Mouse (Mus musculus): ENCODE measurements around the gene Arl3.

The Arl3 gene

DNA sequence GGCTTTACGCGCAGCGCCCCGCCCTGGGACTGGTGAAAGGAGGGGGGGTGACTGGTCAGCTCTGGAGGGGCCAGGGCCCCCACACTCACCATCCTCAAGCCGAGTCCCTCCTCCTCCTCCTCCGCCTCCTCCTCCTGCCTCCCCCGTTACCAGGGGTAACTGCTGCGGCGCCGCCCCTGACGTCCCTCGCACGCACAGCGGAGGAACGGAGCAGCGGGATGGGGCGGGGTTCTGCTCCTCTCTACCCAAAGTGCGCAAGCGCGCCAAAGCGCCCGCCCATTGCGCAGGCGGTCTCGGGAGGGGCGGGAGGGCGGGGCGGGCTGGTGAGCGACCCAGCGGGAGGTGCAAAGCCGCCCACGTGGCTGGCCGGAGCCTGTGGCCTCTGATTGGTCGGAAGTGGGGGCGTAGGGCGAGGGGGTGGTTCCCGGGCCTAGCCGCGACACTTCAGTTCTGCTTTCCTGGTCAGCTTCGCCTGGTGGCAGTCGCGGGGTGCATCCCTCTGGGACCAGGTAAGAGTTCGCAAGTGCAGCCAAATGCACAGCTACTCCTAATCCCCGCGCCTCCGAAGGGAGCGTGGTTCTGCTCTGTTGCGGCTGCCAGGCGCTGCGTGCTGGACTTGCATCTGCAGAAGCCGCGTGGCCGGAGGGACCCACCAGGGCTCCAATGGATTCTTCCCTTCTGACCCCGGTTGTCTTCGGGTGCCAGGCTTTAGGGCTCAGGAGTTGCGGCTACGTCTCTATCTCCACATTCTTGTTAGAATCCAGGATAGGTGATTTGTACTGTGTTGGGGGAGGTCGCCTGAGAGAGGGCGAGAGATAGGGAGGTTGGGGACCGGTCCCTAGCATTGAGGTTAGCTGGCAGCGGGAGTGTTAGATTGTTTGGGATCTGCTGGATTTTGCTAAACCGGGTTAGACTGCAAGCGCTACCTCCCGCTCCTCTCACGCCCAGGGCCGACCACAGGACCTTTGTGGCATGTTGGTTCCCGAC, at the start of gene Arl3, which contains the start of gene Sfxn2:
Gene Arl3, minus strand, starts transcription at position 248 of the 987 bp plus-strand sequence.
Gene Sfxn2, plus strand, starts transcription at position 415 of the 987 bp plus-strand sequence.
- DNase-seq (ENCODE audit: extremely low spot score, low read depth, low spot score), result peak; percentile 94

DNA sequence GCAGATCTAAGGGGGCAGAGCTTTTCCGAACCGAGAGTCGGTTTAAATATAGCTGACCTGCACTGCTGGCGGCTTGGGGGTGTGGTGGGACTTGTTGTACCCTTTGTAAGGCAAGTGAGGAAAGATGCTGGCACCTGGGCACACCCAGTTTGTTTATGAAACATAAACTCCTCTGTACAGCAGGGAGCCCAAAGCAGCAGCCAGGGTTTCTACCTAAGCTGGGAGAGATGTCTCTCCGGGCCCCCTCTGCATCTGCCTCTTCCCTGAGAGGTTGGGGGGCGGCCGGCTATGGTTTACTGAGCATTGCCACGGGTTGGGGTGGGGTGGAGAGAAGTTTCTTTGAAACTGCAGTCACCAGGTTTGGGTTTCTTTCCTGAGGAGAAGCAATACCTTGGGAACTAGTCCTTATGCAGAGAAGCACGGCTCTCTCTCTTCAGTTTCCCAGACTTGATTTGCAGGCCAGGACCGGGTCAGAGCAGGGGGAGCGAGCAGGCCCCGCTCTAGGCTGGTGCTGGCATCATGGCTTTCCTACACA, 49.7 kb upstream of the Arl3 start:
- no peak for DNase-seq (ENCODE audit: extremely low spot score, low read depth, low spot score)

DNA sequence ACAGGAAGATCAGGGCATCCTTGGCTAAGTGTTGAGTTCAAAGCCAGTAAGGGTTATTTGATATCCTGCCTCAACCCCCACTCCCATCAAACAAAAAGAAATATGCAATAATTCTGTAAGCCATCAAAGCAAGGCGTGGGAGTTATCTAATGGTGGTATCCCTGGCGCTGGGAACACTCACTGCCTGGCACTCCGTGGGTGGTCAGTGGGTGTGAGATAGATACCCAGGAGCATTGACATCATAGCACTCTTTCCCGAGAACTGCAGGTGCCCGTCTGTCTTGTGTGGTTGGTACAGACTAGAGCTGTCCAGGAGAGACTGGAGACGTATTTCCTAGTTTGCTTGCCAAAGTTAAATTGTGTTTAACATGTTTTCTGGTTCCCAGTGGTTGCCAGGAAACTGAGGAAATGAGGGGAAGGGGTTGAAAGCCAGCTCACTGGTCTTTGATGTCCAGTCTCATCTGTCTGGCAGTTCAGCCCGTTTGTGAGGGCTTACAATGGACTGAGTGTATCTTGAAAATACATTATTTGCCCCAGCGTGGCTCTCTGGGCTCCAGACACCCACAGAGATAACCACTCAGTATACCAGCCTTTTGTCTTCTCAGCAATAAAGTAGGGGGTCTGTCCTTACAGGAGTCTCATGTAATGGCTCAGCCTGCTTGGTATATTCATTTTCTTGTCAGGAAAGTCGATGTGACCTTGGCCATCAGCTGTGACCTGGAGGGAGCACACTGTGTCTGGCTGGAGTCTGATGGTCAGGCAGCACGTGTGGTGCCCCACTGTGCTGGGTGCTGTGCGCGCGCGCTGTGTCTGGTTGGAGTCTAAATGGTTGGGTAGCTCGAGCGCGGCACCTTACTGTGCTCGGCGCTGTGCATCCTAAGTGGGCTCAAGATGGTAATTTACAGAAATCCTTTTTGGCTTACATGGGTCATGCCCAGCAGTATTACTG, 48.5 kb upstream of the Arl3 start:
- DNase-seq (ENCODE audit: extremely low spot score, low read depth, low spot score), result no peak

DNA sequence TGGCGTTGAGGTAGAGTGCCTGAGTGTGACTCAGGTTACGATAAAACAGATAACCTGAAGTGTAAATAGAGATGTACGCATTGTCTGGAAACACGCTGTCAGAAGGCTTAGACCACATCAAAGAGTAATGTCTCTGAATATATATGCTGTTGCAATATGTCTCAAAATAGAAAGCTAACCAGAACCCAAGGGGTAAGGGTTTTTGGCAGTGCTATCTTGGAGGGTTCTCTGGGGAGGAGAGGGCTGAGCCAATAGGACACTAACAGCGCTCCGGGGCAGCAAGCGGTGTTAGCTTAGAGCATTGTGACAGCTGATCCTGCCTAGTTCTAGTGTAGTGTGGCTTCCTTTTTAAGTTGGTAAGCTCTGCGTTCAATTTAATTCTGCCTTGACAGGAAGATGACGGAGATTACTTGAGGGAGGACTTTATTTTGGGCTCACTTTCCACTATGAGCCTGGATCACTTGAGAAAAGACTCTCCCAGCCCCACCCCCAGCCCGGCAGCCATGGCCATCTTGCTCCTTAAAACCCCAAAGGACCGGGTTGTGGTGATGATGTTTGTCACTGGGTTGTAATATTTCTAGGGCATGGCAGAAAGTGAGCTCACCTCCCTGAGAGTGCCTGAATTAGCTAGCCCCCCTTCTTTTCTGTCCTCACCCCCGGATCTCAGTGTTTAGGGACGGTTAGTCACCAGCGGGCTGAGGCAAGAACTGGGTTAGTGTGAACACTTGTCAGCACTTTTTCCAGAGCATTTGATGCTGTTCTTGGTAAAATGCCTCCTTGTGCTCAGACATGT, 47.2 kb upstream of the Arl3 start:
- no peak for DNase-seq (ENCODE audit: extremely low spot score, low read depth, low spot score)

DNA sequence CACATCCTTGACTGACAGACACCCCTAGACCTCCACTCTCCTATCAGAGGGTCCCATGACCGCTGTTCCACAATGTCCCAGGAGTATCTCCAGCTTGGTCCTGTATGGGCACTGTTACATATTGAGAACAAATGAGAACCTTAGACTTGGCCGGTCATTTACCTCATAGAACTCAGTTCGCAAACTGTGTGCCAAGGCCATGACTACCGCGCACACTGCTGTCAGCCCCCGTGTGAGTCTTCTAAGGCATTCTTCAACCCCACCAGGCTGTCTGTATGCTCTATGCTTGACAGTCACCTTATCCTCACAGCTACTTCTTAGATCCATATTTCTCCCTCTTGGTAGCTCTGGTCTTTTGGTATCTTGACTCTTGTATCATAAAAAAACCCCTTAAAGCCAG, 46.5 kb upstream of the Arl3 start:
- no peak for DNase-seq (ENCODE audit: extremely low spot score, low read depth, low spot score)

DNA sequence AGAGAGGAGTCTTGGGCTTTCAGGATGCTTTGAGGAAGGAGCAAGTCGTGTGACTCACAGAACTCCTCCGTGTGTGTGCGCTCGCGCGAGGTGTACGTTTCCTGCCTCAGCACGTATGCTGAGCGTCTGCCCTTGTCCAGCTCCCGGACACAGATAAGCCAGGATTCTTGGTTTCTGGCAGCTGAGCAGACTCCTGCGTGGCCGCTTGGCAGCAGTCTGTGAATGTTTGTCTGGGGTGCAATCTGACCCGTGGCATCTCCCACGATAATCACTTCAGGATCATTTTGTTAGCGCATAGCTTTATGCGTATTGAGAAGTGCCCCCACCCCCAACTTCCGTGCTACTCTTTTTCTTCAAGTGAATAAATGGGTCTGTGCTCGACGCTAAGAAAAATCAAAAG, 46.0 kb upstream of the Arl3 start:
- DNase-seq (ENCODE audit: extremely low spot score, low read depth, low spot score), result no peak

DNA sequence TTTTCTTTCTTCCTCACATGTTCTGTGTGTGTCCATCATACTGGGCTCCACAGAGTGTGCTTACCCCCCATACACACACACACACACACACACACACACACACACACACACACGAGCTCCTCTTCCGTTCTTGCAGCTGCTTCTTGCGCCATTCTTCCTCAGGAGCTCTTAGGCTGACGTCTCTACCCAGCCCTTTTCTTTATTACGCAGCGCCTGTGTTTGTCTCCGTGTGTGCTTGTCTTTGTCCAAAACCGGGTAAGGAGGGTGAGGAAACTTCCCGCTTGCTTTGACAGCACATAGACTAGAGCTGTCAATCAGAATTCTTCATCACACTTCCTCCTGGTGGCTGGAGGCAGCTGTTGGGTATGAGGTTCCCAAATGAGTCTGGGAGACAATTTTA, 45.3 kb upstream of the Arl3 start:
- DNase-seq (ENCODE audit: extremely low spot score, low read depth, low spot score), result no peak

DNA sequence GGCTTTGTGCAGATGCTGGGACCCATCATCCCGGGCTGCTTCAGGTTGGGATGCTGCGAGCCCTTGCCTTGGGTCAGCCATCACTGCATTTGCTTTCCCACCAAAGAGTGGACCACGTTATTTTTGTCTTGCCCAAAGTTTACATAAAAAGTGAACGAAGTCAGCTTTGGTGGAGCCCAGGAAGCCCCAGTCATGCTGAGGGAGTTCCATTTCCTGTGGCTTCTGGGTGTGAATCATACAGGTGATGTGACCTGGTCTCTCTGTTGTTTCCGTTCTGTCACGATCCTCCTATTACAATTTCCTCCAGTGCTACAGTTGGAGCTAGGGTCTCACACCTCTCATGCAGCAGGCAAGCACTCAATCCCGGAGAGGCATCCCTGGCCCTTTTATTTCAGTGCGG, 44.4 kb upstream of the Arl3 start:
- no peak for DNase-seq (ENCODE audit: extremely low spot score, low read depth, low spot score)

DNA sequence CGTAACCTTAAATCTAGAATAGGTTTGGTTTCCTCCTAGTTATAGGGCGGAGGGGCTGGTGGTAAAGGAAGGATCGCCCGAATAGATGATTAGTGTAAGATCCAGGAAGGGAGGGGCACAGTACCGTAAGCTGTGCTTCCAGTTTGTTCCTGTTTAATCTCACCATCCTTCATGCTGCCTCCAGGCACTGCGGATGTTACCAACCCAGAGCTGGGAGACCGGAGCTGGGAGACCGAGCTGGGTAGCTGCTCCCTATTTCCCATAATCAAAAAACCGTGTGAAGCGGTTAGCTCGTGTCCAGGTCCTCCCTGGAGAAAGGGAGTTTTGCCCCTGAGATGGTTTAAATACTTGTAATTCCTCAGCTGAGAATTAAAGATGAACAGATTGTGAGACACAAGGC, 43.4 kb upstream of the Arl3 start:
- DNase-seq (ENCODE audit: extremely low spot score, low read depth, low spot score), result no peak

DNA sequence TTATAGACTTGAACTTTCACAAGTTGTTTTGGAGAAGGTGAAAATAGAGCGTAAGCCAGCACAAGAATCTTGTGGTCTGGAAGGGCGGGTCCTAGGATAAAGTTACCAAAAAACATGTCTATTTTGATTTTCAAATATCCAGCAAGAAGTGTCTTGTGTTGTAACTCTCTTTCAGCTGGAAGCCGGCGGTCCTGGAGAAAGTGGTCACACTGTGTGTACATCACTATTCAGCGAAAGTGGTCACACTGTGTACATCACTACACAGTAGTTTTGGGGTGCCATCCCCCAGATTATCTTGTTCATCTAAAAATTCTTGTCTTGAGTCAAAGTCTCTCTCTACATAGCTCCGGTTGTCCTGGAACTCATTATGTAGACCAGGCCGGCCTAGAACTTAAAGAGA, 35.2 kb upstream of the Arl3 start:
- DNase-seq (ENCODE audit: extremely low spot score, low read depth, low spot score), result no peak

DNA sequence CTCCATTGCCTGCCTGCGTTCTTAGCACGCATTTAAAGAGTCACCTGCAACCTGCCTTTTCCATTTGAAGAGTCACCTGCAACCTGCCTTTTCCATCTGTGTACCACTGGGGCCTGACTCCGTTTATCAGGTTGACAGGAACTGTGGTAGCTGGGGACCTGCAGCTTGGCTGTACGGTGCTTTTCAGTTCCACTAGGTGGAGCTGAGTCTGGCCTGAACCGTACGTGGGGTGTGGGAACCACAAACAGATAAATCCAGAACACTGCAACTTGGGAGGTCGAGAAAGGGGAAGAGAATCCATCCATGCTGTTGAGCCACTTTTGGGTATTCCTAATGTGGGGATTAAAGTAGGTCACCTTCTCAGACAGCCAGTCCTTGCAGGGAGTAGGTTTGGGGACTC, 34.4 kb upstream of the Arl3 start:
- DNase-seq (ENCODE audit: extremely low spot score, low read depth, low spot score), result no peak

DNA sequence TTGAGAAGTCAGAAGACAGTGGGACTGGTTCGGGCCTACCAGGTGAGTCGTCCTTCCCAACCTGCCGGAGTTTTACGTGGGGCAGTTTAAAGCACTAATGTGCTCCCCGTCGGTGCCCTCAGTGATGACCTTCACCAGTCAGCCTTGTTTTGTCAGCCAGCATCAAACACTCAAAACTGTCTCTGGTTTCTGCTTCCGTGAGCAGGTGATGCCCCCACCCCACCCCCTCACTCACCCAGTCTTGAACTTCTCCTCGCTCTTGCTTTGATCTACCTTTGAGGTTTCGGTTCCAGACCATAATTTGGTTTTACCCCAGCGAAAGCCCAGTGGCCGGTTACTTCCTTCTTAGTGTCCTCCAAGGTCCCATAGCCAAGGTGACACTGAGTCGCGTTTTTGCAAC, 33.7 kb upstream of the Arl3 start:
- DNase-seq (ENCODE audit: extremely low spot score, low read depth, low spot score), result no peak

DNA sequence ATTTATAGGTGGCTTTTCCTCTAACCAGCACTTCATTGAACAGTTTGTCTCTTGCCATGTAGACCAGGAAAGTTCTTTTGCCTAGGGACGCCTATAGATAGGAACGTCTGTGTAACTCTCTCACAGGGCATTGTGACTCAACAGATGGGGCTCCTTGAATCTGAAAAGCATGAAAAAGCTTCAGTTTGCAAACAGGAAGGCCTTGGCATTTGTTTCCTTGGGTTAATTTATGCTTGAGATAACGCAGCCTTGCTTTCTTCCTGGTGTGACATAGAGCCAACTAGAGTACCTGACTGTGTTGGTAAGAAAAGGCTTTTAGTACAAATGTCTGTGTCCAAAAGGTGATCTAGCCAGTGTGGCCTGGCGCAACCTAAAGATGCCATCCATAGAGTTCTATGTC, 29.4 kb upstream of the Arl3 start:
- DNase-seq (ENCODE audit: extremely low spot score, low read depth, low spot score), result no peak

DNA sequence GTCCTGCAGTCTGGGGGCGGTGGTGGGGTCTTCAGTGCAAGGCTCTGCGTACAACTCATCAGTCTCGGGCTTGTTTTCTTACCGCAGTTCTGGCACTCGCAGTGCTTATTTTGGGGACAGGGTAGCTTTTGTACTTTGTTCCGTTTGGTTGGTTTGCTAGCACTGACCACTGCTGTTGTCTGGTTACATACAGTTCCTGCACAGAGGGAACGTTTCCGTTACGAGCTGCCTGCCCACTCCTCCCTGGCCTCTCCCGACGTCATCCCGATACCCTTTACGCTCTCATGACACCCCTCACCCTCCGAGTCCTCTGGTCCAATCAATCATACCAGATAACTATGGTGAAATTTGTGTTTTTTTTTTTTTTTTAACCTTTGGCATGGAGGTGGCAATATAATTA, 28.5 kb upstream of the Arl3 start:
- no peak for DNase-seq (ENCODE audit: extremely low spot score, low read depth, low spot score)

DNA sequence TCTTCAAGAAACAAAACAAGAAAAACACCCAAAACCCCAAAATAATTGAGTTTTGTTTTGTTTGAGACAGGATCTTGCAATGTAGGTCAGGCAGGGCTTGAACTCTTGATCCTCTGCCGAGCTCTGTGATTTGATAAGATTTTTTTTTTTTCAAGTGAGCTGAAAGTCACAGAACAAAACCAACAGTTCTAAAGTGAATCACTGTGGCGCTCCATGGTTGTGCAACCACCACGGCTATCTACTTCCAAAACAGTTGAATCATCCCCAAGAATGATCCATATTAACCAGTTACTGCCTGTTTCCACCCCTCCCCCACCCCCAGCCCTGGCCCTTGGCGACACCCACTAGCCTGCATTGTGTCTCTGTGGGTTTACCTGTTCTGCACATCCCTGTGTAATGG, 27.4 kb upstream of the Arl3 start:
- DNase-seq (ENCODE audit: extremely low spot score, low read depth, low spot score), result no peak

DNA sequence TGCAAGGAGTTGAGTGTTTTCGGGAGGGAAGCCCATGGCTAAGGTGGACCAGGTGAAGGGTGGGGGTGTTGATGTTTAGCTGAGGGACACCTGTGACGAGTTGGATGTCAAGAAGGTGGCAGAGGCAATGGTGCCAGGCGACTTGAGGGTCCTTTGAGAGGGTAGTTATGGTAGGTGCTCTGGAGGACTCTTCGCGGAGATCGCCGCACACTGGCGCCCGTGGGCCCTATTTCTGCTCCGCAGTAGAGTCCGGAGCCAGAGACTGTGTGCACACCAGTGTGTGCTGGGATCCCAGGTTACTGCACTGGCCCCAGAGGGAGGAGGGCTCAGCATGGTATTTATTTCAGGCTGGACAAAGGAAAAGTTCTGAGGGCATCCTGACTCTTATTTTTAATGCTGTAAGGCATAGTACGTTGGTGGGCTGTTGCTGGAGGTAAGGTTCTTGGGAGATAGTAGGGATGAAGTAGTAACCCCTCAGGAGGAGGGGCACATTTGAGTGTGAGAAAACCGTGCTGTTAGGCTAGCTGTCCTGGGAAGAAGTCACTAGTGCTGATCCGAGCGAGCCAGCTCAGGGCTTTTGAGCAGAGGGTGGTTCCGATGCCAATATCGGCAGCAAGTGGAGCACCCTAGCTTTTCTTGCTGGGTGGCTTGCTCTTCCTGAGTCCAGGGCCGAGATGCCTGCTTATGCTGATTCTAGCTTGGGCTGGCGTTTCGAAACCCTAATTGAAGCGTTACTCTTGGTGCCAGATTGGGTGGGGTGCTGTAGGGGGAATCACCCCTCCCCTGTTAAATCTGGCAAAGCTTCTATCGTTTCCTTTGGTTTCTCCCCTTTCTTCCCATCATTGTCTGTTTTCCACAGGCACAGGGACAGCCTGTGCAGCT, 26.6 kb upstream of the Arl3 start:
- DNase-seq (ENCODE audit: extremely low spot score, low read depth, low spot score), result no peak

DNA sequence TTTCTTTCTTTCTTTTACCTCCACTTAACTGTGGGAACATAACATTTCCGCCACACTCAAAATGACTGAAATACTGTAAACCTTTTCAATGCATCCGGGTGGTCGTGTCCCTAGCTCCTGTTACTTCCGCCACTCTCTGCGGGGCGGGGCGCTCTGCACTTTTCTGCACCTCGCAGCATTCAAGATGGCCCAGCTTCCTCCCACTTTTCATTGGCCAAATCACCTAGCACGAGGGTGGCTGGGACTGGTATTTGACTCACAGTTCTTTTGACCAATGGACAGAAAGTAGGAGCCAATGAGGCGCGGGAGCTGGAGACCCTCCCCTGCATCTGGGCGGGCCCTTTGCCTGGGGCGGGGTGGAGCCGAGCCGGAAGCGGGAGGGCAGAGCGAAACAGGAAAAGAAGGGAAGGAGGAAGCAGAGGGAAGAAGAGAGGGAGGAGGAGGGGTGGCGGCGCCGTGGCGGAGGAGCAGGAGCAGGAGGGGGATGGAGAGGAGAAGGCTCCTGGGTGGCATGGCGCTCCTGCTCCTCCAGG, 25.8 kb upstream of the Arl3 start, which contains the start of gene Wbp1l:
Gene Wbp1l, plus strand, starts transcription at position 365 of the 533 bp plus-strand sequence.
- peak; percentile 96 for DNase-seq (ENCODE audit: extremely low spot score, low read depth, low spot score)

DNA sequence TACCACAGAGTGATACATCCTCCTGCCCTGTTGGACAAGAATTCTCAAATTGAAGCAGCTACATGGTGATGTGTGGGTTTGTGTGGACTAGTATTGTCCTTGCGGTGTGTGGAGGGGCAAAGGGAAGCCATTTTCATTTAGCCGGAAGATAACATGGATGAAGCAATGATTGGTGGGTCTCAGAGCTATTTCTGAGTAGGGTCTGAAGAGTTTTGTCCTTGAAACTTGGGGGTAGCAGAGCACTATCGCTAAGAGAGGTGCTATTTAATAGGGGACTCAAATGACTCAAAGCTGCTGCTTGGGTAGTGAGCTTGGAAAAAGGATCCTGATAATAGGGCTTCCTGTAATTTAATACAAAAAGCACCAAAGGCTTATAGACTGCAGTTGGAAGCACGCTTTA, 25.2 kb upstream of the Arl3 start:
- DNase-seq (ENCODE audit: extremely low spot score, low read depth, low spot score), result no peak

DNA sequence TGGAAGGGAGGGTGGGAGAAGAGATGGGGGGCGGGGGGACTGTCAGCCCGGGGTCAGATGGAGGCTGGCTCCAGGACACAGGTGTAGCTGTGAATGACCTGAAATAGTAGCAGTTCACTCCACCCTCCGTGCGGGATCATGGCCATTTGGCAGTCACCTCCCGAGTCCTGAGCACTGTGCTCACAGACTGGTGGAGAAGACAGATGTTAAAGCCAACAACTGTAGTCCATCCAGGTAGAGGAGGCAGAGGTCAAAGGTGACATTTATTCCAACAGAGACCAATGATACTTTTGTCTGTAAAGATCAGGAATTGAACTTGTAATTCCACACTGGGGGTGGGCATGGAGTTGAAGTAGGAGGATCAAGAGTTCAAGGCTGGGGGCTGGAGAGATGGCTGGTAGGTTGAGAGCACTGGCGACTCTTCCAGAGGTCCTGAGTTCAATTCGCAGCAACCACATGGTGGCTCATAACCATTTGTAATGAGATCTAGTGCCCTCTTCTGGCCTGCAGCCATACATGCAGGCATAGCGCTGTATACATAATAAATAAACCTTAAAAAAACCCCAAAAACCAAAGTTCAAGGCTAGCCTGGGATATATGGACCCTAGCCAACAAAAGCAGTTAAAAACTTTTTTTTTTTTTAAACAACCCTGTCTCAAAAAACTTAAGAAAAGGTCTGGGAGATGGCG, 19.9 kb upstream of the Arl3 start:
- no peak for DNase-seq (ENCODE audit: extremely low spot score, low read depth, low spot score)

Measured in hindlimb bud, embryonic 11.5 days (tissue).